Mouse (Mus musculus) midbrain, embryonic 15.5 days (tissue): ENCODE results near the gene Mark1. TPM values are rescaled to one million over a fixed set of nuclear protein-coding genes. Genes with fewer than 3 reads are reported as not detected.

ENCODE experiments used
- ATAC-seq: fragments of 200-750 bp; cut with Nextera tagmentation; replicated peaks from 2 replicates; pipeline ENCODE4 v1.8.0; 2017; ENCODE audit warnings: moderate TSS enrichment
- H3K27ac ChIP-seq: fragments of 300-500 bp; sonication (generic); 2 replicates; pipeline ENCODE4 v1.5.1; 2015; ENCODE audit warnings: mild to moderate bottlenecking, inconsistent platforms
- H3K27me3 ChIP-seq: fragments of 300-500 bp; sonication (generic); replicated peaks from 2 replicates; pipeline ENCODE4 v1.6.1; 2015; ENCODE audit warnings: inconsistent platforms
- H3K36me3 ChIP-seq: fragments of 300-500 bp; sonication (generic); replicated peaks from 2 replicates; pipeline ENCODE4 v1.6.1; 2015; ENCODE audit warnings: inconsistent platforms
- H3K4me1 ChIP-seq: fragments of 300-500 bp; sonication (generic); 2 replicates; pipeline ENCODE4 v1.6.1; 2015; ENCODE audit warnings: inconsistent platforms
- H3K4me2 ChIP-seq: fragments of 300-500 bp; sonication (generic); 2 replicates; pipeline ENCODE4 v1.6.1; 2015; ENCODE audit warnings: inconsistent platforms, mild to moderate bottlenecking, moderate library complexity
- H3K4me3 ChIP-seq: fragments of 300-500 bp; sonication (generic); 2 replicates; pipeline ENCODE4 v1.5.1; 2015; ENCODE audit warnings: mild to moderate bottlenecking, inconsistent platforms
- H3K9ac ChIP-seq: fragments of 300-500 bp; sonication (generic); 2 replicates; pipeline ENCODE4 v1.6.1; 2015; ENCODE audit warnings: mild to moderate bottlenecking, inconsistent platforms
- H3K9me3 ChIP-seq: fragments of 300-500 bp; sonication (generic); 2 replicates; pipeline ENCODE4 v1.6.1; 2016; ENCODE audit warnings: inconsistent platforms
- WGBS: fragments of 180-500 bp; shearing (Covaris S2); methylation state at CpG from one replicate; pipeline ENCODE4 v1.1.7; 2015; ENCODE audit warnings: mixed read lengths; 5-methylcytosine and 5-hydroxymethylcytosine counted together
- polyA plus RNA-seq: library from polyadenylated mRNA; unstranded; fragments of >200 nt; fragmentation: Nextera tagmentation; extraction: Ambion mirVana; gene quantifications from 2 replicates; pipeline ENCODE4 v1.2.1, GENCODE M21; 2015

Mark1 gene
- polyA plus RNA-seq, 1 experiment from 2014 or later, result 17.3 TPM

GRCm38 (mm10) chr1:184911861-184912260 is 87.5 kb downstream of the Mark1 start:
- Histone ChIP-seq H3K36me3 (peaks cover 35% of the 10 kb centered on the region), H3K4me1 (no peaks in the 10 kb centered on the region), H3K27me3 (no peaks in the 10 kb centered on the region), H3K9me3 (no peaks in the 10 kb centered on the region), H3K4me2 (no peak overlapping the region), H3K4me3 (no peak overlapping the region), H3K27ac (no peak overlapping the region), H3K9ac (no peak overlapping the region)
- WGBS, result 82% methylated on average over 6 of the region's 6 CpGs
- ATAC-seq, result no peak

GRCm38 (mm10) chr1:184908558-184908957 is 90.8 kb downstream of the Mark1 start:
- WGBS, result 69% methylated on average over 9 of the region's 9 CpGs
- no peak overlapping the region for H3K27ac ChIP-seq
- no peaks in the 10 kb centered on the region for H3K9me3 ChIP-seq
- no peaks in the 10 kb centered on the region for H3K27me3 ChIP-seq
- H3K4me3 ChIP-seq, result no peak overlapping the region
- H3K4me1 ChIP-seq, result peaks cover 15% of the 10 kb centered on the region
- no peak overlapping the region for H3K4me2 ChIP-seq
- peaks cover 44% of the 10 kb centered on the region for H3K36me3 ChIP-seq
- ATAC-seq, result no peak
- no peak overlapping the region for H3K9ac ChIP-seq

- ATAC-seq, result peak; percentile 80
- Histone ChIP-seq H3K9me3 (no peaks in the 10 kb centered on the region), H3K36me3 (peaks cover 47% of the 10 kb centered on the region), H3K4me3 (no peak overlapping the region), H3K4me1 (peaks cover 15% of the 10 kb centered on the region), H3K27me3 (no peaks in the 10 kb centered on the region), H3K27ac (peak overlapping the region; percentile 49), H3K4me2 (no peak overlapping the region), H3K9ac (no peak overlapping the region)
- 47% methylated on average over 12 of the region's 12 CpGs for WGBS
Observed at GRCm38 (mm10) chr1:184905904-184906745, 93.2 kb downstream of the Mark1 start.

- no peaks in the 10 kb centered on the region for H3K27me3 ChIP-seq
- H3K4me1 ChIP-seq, result peaks cover 15% of the 10 kb centered on the region
- WGBS, result 55% methylated on average over 19 of the region's 19 CpGs
- no peak overlapping the region for H3K9ac ChIP-seq
- no peak overlapping the region for H3K4me3 ChIP-seq
- peak; percentile 72; the same call in 1 of the 2 replicates for ATAC-seq
- peaks cover 45% of the 10 kb centered on the region for H3K36me3 ChIP-seq
- H3K9me3 ChIP-seq, result no peaks in the 10 kb centered on the region
- H3K27ac ChIP-seq, result peak overlapping the region; percentile 45; the same call in 1 of the 2 replicates
- H3K4me2 ChIP-seq, result no peak overlapping the region
Observed at GRCm38 (mm10) chr1:184905371-184905770, 94.0 kb downstream of the Mark1 start.

- no peak overlapping the region for H3K27ac ChIP-seq
- H3K4me1 ChIP-seq, result peaks cover 15% of the 10 kb centered on the region
- no peak overlapping the region for H3K9ac ChIP-seq
- no peak overlapping the region for H3K4me3 ChIP-seq
- no peak overlapping the region for H3K4me2 ChIP-seq
- H3K9me3 ChIP-seq, result no peaks in the 10 kb centered on the region
- WGBS, result 50% methylated on average over 7 of the region's 7 CpGs
- H3K36me3 ChIP-seq, result peaks cover 43% of the 10 kb centered on the region
- no peak for ATAC-seq
- H3K27me3 ChIP-seq, result no peaks in the 10 kb centered on the region
Observed at GRCm38 (mm10) chr1:184903697-184904096, 95.7 kb downstream of the Mark1 start.

GRCm38 (mm10) chr1:184902886-184903285 is 96.5 kb downstream of the Mark1 start:
- H3K9ac ChIP-seq, result no peak overlapping the region
- no peak for ATAC-seq
- H3K27ac ChIP-seq, result no peak overlapping the region
- no peak overlapping the region for H3K4me3 ChIP-seq
- peaks cover 46% of the 10 kb centered on the region for H3K36me3 ChIP-seq
- H3K4me1 ChIP-seq, result peaks cover 15% of the 10 kb centered on the region
- H3K4me2 ChIP-seq, result no peak overlapping the region
- H3K9me3 ChIP-seq, result no peaks in the 10 kb centered on the region
- WGBS, result 57% methylated on average over 7 of the region's 7 CpGs
- H3K27me3 ChIP-seq, result no peaks in the 10 kb centered on the region

GRCm38 (mm10) chr1:184897350-184897749 is 102.0 kb downstream of the Mark1 start:
- H3K9me3 ChIP-seq, result no peaks in the 10 kb centered on the region
- no peaks in the 10 kb centered on the region for H3K27me3 ChIP-seq
- H3K9ac ChIP-seq, result no peak overlapping the region
- no peak overlapping the region for H3K4me3 ChIP-seq
- no peak for ATAC-seq
- H3K4me2 ChIP-seq, result no peak overlapping the region
- H3K4me1 ChIP-seq, result no peaks in the 10 kb centered on the region
- no peak overlapping the region for H3K27ac ChIP-seq
- H3K36me3 ChIP-seq, result peaks cover 19% of the 10 kb centered on the region
- 81% methylated on average over 16 of the region's 16 CpGs for WGBS

GRCm38 (mm10) chr1:184891998-184892397 is 107.4 kb downstream of the Mark1 start:
- no peak overlapping the region for H3K4me3 ChIP-seq
- no peak overlapping the region for H3K27ac ChIP-seq
- H3K27me3 ChIP-seq, result no peaks in the 10 kb centered on the region
- H3K36me3 ChIP-seq, result no peaks in the 10 kb centered on the region
- 78% methylated on average over 3 of the region's 3 CpGs for WGBS
- no peak for ATAC-seq
- no peak overlapping the region for H3K9ac ChIP-seq
- H3K4me1 ChIP-seq, result no peaks in the 10 kb centered on the region
- no peak overlapping the region for H3K4me2 ChIP-seq
- H3K9me3 ChIP-seq, result no peaks in the 10 kb centered on the region

- WGBS, result 91% methylated on average over 6 of the region's 6 CpGs
- H3K27ac ChIP-seq, result no peak overlapping the region
- no peaks in the 10 kb centered on the region; the same call in 1 of the 2 replicates for H3K27me3 ChIP-seq
- no peaks in the 10 kb centered on the region for H3K4me1 ChIP-seq
- H3K4me2 ChIP-seq, result no peak overlapping the region
- H3K9ac ChIP-seq, result no peak overlapping the region
- no peak overlapping the region for H3K4me3 ChIP-seq
- no peaks in the 10 kb centered on the region for H3K9me3 ChIP-seq
- no peak for ATAC-seq
- H3K36me3 ChIP-seq, result no peaks in the 10 kb centered on the region
Observed at GRCm38 (mm10) chr1:184889454-184889853, 109.9 kb downstream of the Mark1 start.

GRCm38 (mm10) chr1:184886160-184886559 is 113.2 kb downstream of the Mark1 start:
- H3K9ac ChIP-seq, result no peak overlapping the region
- H3K4me1 ChIP-seq, result peaks cover 8% of the 10 kb centered on the region
- H3K4me2 ChIP-seq, result no peak overlapping the region
- H3K4me3 ChIP-seq, result no peak overlapping the region
- H3K36me3 ChIP-seq, result no peaks in the 10 kb centered on the region
- no peaks in the 10 kb centered on the region for H3K9me3 ChIP-seq
- no peak for ATAC-seq
- WGBS, result 35% methylated on average over 1 of the region's 1 CpGs
- peaks cover 29% of the 10 kb centered on the region for H3K27me3 ChIP-seq
- no peak overlapping the region for H3K27ac ChIP-seq

- H3K4me2 ChIP-seq, result peak within 1 kb of the TSS; percentile 57
- peaks cover 8% of the 10 kb centered on the region for H3K4me1 ChIP-seq
- ATAC-seq, result peak; percentile 65; the same call in 1 of the 2 replicates
- no peak within 1 kb of the TSS for H3K27ac ChIP-seq
- WGBS, result 4% methylated on average over 77 of the region's 77 CpGs
- H3K36me3 ChIP-seq, result no peaks in the 10 kb centered on the region
- no peaks in the 10 kb centered on the region for H3K9me3 ChIP-seq
- H3K4me3 ChIP-seq, result peak within 1 kb of the TSS; percentile 35
- H3K27me3 ChIP-seq, result peaks cover 32% of the 10 kb centered on the region
- H3K9ac ChIP-seq, result peak within 1 kb of the TSS; percentile 1; the same call in 1 of the 2 replicates
Observed at GRCm38 (mm10) chr1:184882281-184883268, 116.8 kb downstream of the Mark1 start, which contains the start of gene C130074G19Rik. Gene C130074G19Rik, minus strand, starts transcription at chr1:184883218.

GRCm38 (mm10) chr1:184881861-184882260 is 117.5 kb downstream of the Mark1 start:
- Histone ChIP-seq H3K27ac (no peak overlapping the region), H3K9ac (no peak overlapping the region), H3K4me3 (peak overlapping the region; percentile 35; the same call in 1 of the 2 replicates), H3K4me2 (no peak overlapping the region), H3K9me3 (no peaks in the 10 kb centered on the region), H3K4me1 (peaks cover 8% of the 10 kb centered on the region), H3K36me3 (no peaks in the 10 kb centered on the region), H3K27me3 (peaks cover 32% of the 10 kb centered on the region)
- no peak for ATAC-seq
- WGBS, result 73% methylated on average over 7 of the region's 7 CpGs
